Mouse (Mus musculus) midbrain, embryonic 16.5 days (tissue): Measurements from ENCODE around the gene Ap2a1. TPM values are rescaled to one million over a fixed set of nuclear protein-coding genes. Genes with fewer than 3 reads are reported as not detected.

Experiments
- ATAC-seq: fragments of 200-750 bp; cut with Nextera tagmentation; 2 replicates; pipeline ENCODE4 v1.8.0; 2017; ENCODE audit warnings: moderate TSS enrichment
- H3K27ac ChIP-seq: fragments of 300-500 bp; sonication (generic); 2 replicates; pipeline ENCODE4 v1.5.1; 2014; ENCODE audit warnings: mild to moderate bottlenecking, low read length, mixed read lengths
- H3K27me3 ChIP-seq: fragments of 300-500 bp; sonication (generic); 2 replicates; pipeline ENCODE4 v1.6.1; 2014; ENCODE audit warnings: low read depth, low read length, mixed read lengths; ENCODE audit not compliant: control insufficient read depth, insufficient read depth
- H3K36me3 ChIP-seq: fragments of 300-500 bp; sonication (generic); 2 replicates; pipeline ENCODE4 v1.6.1; 2014; ENCODE audit warnings: mild to moderate bottlenecking, low read length, moderate library complexity, mixed read lengths; ENCODE audit not compliant: control insufficient read depth, insufficient read depth
- H3K4me1 ChIP-seq: fragments of 300-500 bp; sonication (generic); 2 replicates; pipeline ENCODE4 v1.6.1; 2014; ENCODE audit warnings: mild to moderate bottlenecking, low read length, mixed read lengths; ENCODE audit not compliant: control insufficient read depth, insufficient read depth
- H3K4me2 ChIP-seq: fragments of 300-500 bp; sonication (generic); 2 replicates; pipeline ENCODE4 v1.6.1; 2014; ENCODE audit warnings: mild to moderate bottlenecking, low read length, mixed read lengths
- H3K4me3 ChIP-seq: fragments of 300-500 bp; sonication (generic); 2 replicates; pipeline ENCODE4 v1.5.1; 2014; ENCODE audit warnings: low read depth, mild to moderate bottlenecking, low read length, moderate library complexity, mixed read lengths
- H3K9ac ChIP-seq: fragments of 300-500 bp; sonication (generic); 2 replicates; pipeline ENCODE4 v1.6.1; 2014; ENCODE audit warnings: low read depth, low read length, mixed read lengths
- H3K9me3 ChIP-seq: fragments of 300-500 bp; sonication (generic); replicated peaks from 2 replicates; pipeline ENCODE4 v1.6.1; 2014; ENCODE audit warnings: mild to moderate bottlenecking, low read length, mixed read lengths; ENCODE audit not compliant: control insufficient read depth, poor library complexity, severe bottlenecking
- WGBS: fragments of 180-500 bp; shearing (Covaris S2); extraction: QIAGEN DNeasy Blood & Tissue Kit; methylation state at CpG from one replicate; pipeline ENCODE4 v1.1.7; 2014; 5-methylcytosine and 5-hydroxymethylcytosine counted together
- polyA plus RNA-seq: library from polyadenylated mRNA; unstranded; fragments of >200 nt; fragmentation: Nextera tagmentation; extraction: Ambion mirVana; gene quantifications from 2 replicates; pipeline ENCODE4 v1.2.1, GENCODE M21; 2015

Gene Ap2a1
- polyA plus RNA-seq, 1 experiment from 2014 or later, result 136 TPM

- Histone ChIP-seq H3K36me3 (peaks cover 52% of the 10 kb centered on the region), H3K27me3 (no peaks in the 10 kb centered on the region), H3K9ac (no peak overlapping the region), H3K27ac (no peak overlapping the region), H3K4me1 (no peaks in the 10 kb centered on the region), H3K9me3 (no peaks in the 10 kb centered on the region), H3K4me2 (no peak overlapping the region), H3K4me3 (no peak overlapping the region)
- WGBS, result 93% methylated on average over 15 of the region's 15 CpGs
- no peak for ATAC-seq
These were observed 20.4 kb downstream of the Ap2a1 start for GRCm38 (mm10) chr7:44908706-44909476.

- ATAC-seq, result no peak
- Histone ChIP-seq H3K9ac (no peak overlapping the region), H3K27me3 (no peaks in the 10 kb centered on the region), H3K9me3 (no peaks in the 10 kb centered on the region), H3K4me2 (no peak overlapping the region), H3K4me3 (no peak overlapping the region), H3K4me1 (peaks cover 3% of the 10 kb centered on the region; the same call in 1 of the 2 replicates), H3K36me3 (peaks cover 68% of the 10 kb centered on the region), H3K27ac (no peak overlapping the region)
- WGBS, result 95% methylated on average over 20 of the region's 20 CpGs
These were observed 23.9 kb downstream of the Ap2a1 start for GRCm38 (mm10) chr7:44905430-44905829.

DNA sequence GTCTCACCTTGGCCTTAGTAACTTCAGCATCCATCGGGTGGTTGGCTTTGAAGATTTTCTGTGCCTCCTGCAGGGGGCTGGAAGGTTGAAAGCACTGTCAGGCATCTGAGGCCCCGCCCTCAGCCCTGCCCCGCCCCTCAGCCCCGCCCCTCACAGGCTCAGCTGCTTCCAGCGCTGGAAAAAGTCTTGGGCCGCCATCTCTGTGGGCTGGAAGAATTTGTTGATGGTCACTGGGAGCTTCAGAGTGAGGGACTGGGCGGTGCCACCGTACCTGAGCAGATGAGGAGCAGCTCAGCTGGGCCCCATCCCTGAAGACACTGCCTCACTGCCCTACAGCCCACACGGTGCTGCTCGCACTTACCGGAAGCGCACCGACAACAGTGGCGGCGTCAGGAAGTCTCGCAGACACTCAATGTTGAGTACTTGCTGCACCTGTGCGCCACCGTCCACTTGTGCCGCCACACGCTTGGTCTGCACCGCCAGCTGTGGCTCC is 28.0 kb downstream of the Ap2a1 start:
- Histone ChIP-seq H3K36me3 (peaks cover 49% of the 10 kb centered on the region), H3K4me3 (no peak overlapping the region), H3K4me1 (peaks cover 19% of the 10 kb centered on the region), H3K4me2 (peak overlapping the region; percentile 35), H3K9ac (0 out of 2 replicates have a peak overlapping the region, but pooled peaks have one; percentile 4), H3K9me3 (no peaks in the 10 kb centered on the region), H3K27me3 (no peaks in the 10 kb centered on the region), H3K27ac (no peak overlapping the region)
- no peak for ATAC-seq
- 9% methylated on average over 21 of the region's 21 CpGs for WGBS

DNA sequence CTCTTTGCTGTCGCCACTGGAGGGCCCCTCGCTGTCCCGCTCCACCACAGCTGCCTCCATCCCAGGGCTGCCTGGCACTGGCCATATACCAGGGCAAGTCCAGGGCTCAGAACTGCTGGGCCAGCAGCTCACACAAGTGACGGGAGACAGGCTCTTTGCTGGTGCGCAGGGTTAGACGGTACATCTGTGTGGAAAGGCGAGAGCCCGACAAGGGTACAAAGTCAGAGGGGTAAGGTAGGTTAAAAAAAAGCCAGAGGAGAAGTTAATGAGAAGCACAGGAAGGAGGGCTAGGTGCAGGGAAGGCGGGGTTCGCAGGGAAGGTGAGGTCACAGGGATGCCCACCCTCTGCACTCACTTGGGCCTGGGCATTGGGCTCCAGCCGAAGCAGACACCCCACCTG is 28.7 kb downstream of the Ap2a1 start:
- Histone ChIP-seq H3K4me1 (peaks cover 19% of the 10 kb centered on the region), H3K9me3 (no peaks in the 10 kb centered on the region), H3K27ac (no peak overlapping the region), H3K36me3 (peaks cover 43% of the 10 kb centered on the region), H3K9ac (no peak overlapping the region), H3K27me3 (no peaks in the 10 kb centered on the region), H3K4me2 (no peak overlapping the region), H3K4me3 (no peak overlapping the region)
- no peak for ATAC-seq
- 82% methylated on average over 11 of the region's 11 CpGs for WGBS

- H3K9me3 ChIP-seq, result no peaks in the 10 kb centered on the region
- no peak overlapping the region for H3K4me3 ChIP-seq
- H3K27ac ChIP-seq, result no peak overlapping the region
- 27% methylated on average over 19 of the region's 19 CpGs for WGBS
- no peaks in the 10 kb centered on the region for H3K27me3 ChIP-seq
- H3K4me1 ChIP-seq, result peaks cover 35% of the 10 kb centered on the region
- ATAC-seq, result no peak
- peaks cover 23% of the 10 kb centered on the region for H3K36me3 ChIP-seq
- 0 out of 2 replicates have a peak overlapping the region, but pooled peaks have one; percentile 2 for H3K4me2 ChIP-seq
- no peak overlapping the region for H3K9ac ChIP-seq
These were observed 30.7 kb downstream of the Ap2a1 start for GRCm38 (mm10) chr7:44898607-44899006.

DNA sequence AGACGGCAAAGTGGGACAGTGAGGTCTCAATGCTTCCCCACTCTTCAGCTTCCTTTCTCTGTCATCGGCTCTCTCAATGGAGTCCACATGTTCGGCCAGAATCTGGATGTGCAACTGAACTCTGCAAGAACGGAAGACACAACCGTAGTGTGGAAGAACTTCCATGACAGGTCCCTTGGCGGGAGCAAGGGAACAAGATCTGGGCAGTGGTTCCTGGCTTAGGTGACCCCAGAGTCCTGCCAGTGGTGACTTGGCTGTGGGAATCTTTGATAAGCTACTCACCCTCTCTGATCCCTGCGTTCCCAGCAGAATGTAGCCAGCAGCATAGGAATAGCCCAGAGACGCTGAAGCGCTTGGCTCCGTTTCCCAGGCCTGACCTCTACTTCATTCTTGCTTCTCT is 32.8 kb downstream of the Ap2a1 start:
- Histone ChIP-seq H3K27me3 (no peaks in the 10 kb centered on the region), H3K9me3 (no peaks in the 10 kb centered on the region), H3K4me1 (peaks cover 43% of the 10 kb centered on the region), H3K27ac (peak overlapping the region; percentile 93), H3K36me3 (peaks cover 10% of the 10 kb centered on the region; the same call in 1 of the 2 replicates), H3K4me3 (peak overlapping the region; percentile 59), H3K4me2 (peak overlapping the region; percentile 66), H3K9ac (peak overlapping the region; percentile 77)
- WGBS, result 23% methylated on average over 10 of the region's 10 CpGs
- peak; percentile 0; the same call in 1 of the 2 replicates for ATAC-seq

- WGBS, result under 1% methylated on average over 34 of the region's 34 CpGs
- peak; percentile 77 for ATAC-seq
These were observed 33.5 kb downstream of the Ap2a1 start, which contains the start of gene Fuz for GRCm38 (mm10) chr7:44895593-44896434. Gene Fuz, plus strand, starts transcription at chr7:44896079.

GRCm38 (mm10) chr7:44895206-44895592 is 34.1 kb downstream of the Ap2a1 start:
- Histone ChIP-seq H3K27ac (peak overlapping the region; percentile 93), H3K27me3 (no peaks in the 10 kb centered on the region), H3K9ac (peak overlapping the region; percentile 42; the same call in 1 of the 2 replicates), H3K36me3 (peaks cover 5% of the 10 kb centered on the region; the same call in 1 of the 2 replicates), H3K9me3 (no peaks in the 10 kb centered on the region), H3K4me2 (peak overlapping the region; percentile 66), H3K4me1 (peaks cover 53% of the 10 kb centered on the region), H3K4me3 (peak overlapping the region; percentile 59)
- 18% methylated on average over 7 of the region's 7 CpGs for WGBS
- no peak for ATAC-seq

More at GRCm38 (mm10) chr7:44895593-44896434, 33.5 kb downstream of the Ap2a1 start, which contains the start of gene Fuz:
- peaks cover 6% of the 10 kb centered on the region; the same call in 1 of the 2 replicates for H3K36me3 ChIP-seq
- H3K27ac ChIP-seq, result peak within 1 kb of the TSS; percentile 93
- H3K9me3 ChIP-seq, result no peaks in the 10 kb centered on the region
- no peaks in the 10 kb centered on the region for H3K27me3 ChIP-seq
- peaks cover 48% of the 10 kb centered on the region for H3K4me1 ChIP-seq
- H3K4me2 ChIP-seq, result peak within 1 kb of the TSS; percentile 66
- peak within 1 kb of the TSS; percentile 77 for H3K9ac ChIP-seq
- H3K4me3 ChIP-seq, result peak within 1 kb of the TSS; percentile 59
